Mouse (Mus musculus): ENCODE measurements at regions not wholly inside any gene's neighbourhood (a gene's known extent, or its start where the extent isn't known, plus 50 kb on each side); places are given as distances from the start of the nearest gene placed in this dataset.
A peak's percentile ranks its signal among the peaks of the same experiment; 100 is the strongest.

DNA sequence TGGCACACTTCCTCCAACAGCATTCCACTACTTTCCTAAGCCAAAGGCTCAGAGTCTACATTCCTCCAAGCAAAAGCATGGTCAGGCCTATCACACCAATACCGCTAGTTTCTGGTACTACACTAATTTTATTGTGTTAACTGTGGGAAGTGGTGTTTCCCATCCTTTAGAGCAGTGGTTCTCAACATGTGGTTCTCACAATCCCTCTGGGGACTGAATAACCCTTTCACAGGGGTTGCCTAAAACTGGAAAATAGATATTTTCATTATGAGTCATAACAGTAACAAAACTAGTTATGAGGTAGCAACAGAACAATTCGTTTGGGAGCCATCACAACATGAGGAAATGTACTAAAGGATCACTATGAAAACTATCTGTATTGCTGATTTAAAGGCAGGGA lies 74.2 kb upstream of the Cp start:
- no peak overlapping the region for H3K9ac ChIP-seq
- no peaks in the 10 kb centered on the region for H3K36me3 ChIP-seq (replicated peaks)
- no peaks in the 10 kb centered on the region for H3K9me3 ChIP-seq
- no peak overlapping the region for H3K27ac ChIP-seq
- H3K4me3 ChIP-seq, result no peak overlapping the region
- no peak overlapping the region for H3K4me2 ChIP-seq
- 69% methylated on average over 2 of the region's 2 CpGs for WGBS
- no peaks in the 10 kb centered on the region for H3K4me1 ChIP-seq
- ATAC-seq (replicated peaks), result no peak
- H3K27me3 ChIP-seq (replicated peaks), result no peaks in the 10 kb centered on the region

DNA sequence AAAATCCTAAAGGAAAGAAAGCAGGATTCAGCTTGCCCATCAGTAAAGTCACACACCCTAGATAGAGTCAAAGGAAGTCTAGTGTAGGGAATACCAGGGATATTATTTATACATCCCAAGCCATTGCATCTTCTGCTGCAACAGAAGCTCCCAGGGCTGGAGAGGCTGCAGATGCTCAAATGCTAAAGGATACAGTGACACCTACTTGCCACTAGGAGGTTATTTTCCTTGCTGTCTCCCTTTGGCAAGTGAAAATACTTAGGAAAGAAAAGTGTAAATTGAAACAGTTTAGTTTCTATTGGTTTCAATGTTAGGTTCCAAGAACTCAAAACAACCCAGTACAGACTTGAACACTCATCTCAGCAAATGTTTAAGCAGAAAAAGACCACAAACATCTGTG lies 68.4 kb upstream of the Cp start:
- no peak for ATAC-seq (replicated peaks)
- no peak overlapping the region for H3K9ac ChIP-seq
- H3K4me1 ChIP-seq, result no peaks in the 10 kb centered on the region
- H3K9me3 ChIP-seq, result no peaks in the 10 kb centered on the region
- H3K4me2 ChIP-seq, result no peak overlapping the region
- no peak overlapping the region for H3K27ac ChIP-seq
- no peaks in the 10 kb centered on the region for H3K27me3 ChIP-seq (replicated peaks)
- no peak overlapping the region for H3K4me3 ChIP-seq
- no peaks in the 10 kb centered on the region for H3K36me3 ChIP-seq (replicated peaks)

DNA sequence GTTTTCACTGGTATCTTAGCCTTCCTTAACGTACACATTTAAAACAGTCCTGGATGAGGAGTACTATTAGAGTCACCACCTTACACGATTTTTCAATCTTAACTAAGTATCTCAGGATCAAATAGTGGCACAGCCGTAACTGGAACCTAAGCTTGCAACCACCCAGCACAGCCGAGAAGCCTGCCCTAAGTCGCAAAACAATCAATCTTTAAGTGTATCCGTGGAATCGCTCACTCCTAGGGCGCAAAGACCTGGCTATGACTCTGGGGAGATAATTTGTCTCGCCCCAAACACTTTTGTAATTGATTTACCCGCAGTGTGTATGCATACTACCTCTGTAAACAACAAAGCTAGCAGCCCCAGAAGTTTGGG lies 62.6 kb upstream of the Cp start:
- H3K4me1 ChIP-seq, result peaks cover 25% of the 10 kb centered on the region
- H3K27ac ChIP-seq, result no peak overlapping the region
- WGBS, result 5% methylated on average over 10 of the region's 10 CpGs
- no peak for ATAC-seq (replicated peaks)
- peak overlapping the region; percentile 91 for H3K4me2 ChIP-seq
- H3K9ac ChIP-seq, result 0 out of 2 replicates have a peak overlapping the region, but pooled peaks have one; percentile 12
- H3K9me3 ChIP-seq, result no peaks in the 10 kb centered on the region
- H3K4me3 ChIP-seq, result peak overlapping the region; percentile 88
- H3K36me3 ChIP-seq (replicated peaks), result no peaks in the 10 kb centered on the region; the same call in 1 of the 2 replicates
- no peaks in the 10 kb centered on the region for H3K27me3 ChIP-seq (replicated peaks)

DNA sequence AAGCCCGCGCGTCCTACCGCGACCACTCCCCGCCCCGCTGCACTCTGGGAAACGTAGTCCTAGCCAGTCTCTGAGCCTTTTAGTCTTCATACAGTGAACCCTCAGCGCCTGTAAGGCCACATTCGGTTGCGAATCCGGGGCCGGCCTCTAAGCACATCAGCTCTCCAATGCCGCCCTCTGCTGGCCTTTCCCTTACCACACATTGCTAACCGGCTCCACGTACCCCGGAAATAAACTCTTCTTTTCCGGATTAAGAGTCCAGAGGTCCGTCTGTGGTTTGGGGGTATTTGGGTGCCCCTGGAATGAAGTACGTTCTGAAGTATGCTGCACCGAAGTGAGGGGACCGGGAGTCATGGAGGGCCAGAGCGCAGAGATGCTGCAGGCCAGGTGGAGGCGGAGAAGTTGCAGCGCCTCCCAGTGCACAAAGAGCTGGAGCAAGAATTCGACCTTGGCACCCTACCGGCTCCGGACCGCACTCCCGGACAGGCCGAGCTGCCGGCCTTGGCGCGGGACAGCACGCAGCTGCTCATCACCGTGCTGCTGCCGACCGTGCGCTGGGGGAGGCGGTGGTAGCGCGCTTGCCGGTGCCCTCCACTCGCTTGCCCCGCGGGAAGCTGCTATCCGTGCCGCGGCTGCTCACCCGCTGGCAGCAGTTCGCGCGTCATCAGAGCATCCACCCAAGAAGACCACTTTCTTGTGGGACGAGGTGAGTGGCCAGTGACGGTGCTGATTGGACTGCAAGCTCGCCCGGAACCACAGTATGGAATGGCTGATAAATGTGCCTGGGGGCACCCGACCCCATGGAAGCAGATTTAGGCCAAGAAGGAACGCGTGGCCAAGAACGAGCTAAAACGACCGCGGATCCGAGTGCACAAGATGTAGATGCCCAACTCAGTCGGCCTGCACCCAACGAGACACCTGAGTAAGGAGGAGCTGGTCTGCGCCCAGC lies 62.0 kb upstream of the Cp start:
- H3K9ac ChIP-seq, result peak overlapping the region; percentile 83
- H3K27me3 ChIP-seq (replicated peaks), result no peaks in the 10 kb centered on the region
- H3K36me3 ChIP-seq (replicated peaks), result no peaks in the 10 kb centered on the region; the same call in 1 of the 2 replicates
- under 1% methylated on average over 68 of the region's 68 CpGs for WGBS
- H3K4me3 ChIP-seq, result peak overlapping the region; percentile 88
- H3K4me2 ChIP-seq, result peak overlapping the region; percentile 91
- peaks cover 25% of the 10 kb centered on the region for H3K4me1 ChIP-seq
- H3K9me3 ChIP-seq, result no peaks in the 10 kb centered on the region
- peak overlapping the region; percentile 82 for H3K27ac ChIP-seq
- ATAC-seq (replicated peaks), result peak; percentile 100

DNA sequence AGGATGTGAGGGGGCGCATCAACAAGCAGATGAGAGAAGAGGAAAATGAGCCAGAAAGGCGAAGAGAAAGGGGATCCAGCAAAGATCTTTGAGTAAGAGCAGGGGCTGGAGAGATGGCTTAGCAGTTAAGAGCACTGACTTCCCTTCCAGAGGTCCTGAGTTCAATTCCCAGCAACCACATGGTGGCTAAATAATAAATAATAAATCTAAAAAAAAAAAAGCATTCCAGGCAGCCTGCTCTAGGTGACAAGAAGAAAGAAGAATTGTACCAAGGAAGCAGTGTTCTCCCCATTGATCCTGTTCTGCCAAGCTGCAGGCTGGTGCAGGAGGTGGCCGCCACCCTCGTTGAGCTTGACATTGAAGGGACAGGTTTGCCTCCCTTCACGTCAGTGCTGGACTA lies 61.1 kb upstream of the Cp start:
- peak overlapping the region; percentile 83 for H3K9ac ChIP-seq
- H3K4me3 ChIP-seq, result peak overlapping the region; percentile 88
- peaks cover 25% of the 10 kb centered on the region for H3K4me1 ChIP-seq
- no peaks in the 10 kb centered on the region for H3K27me3 ChIP-seq (replicated peaks)
- 40% methylated on average over 5 of the region's 5 CpGs for WGBS
- H3K9me3 ChIP-seq, result no peaks in the 10 kb centered on the region
- ATAC-seq (replicated peaks), result no peak
- peak overlapping the region; percentile 82 for H3K27ac ChIP-seq
- H3K4me2 ChIP-seq, result peak overlapping the region; percentile 91
- H3K36me3 ChIP-seq (replicated peaks), result no peaks in the 10 kb centered on the region; the same call in 1 of the 2 replicates

DNA sequence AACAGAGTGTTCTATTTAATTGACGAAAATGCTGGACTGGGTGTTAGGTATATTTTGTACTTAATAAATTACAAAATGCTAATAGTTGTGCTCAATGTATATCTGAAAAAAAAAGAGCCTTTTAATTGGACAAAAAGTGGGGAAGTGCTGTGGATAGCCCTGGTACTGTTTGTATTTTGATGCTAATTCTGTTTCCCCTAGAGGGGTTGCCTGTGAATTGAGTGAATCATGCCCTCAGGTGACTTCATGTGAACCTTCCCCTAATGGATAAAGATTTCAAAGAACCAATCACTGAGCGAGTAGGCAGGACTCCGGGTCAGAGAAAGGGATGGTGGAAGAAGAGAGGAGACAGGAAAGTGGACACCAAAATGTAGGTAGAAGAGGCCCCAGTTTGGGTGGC lies 59.7 kb upstream of the Cp start:
- no peak for ATAC-seq (replicated peaks)
- H3K27ac ChIP-seq, result no peak overlapping the region
- no peak overlapping the region for H3K9ac ChIP-seq
- no peaks in the 10 kb centered on the region; the same call in 1 of the 2 replicates for H3K36me3 ChIP-seq (replicated peaks)
- 86% methylated on average over 3 of the region's 3 CpGs for WGBS
- H3K4me2 ChIP-seq, result no peak overlapping the region; the same call in 1 of the 2 replicates
- H3K9me3 ChIP-seq, result no peaks in the 10 kb centered on the region
- no peaks in the 10 kb centered on the region for H3K27me3 ChIP-seq (replicated peaks)
- H3K4me1 ChIP-seq, result peaks cover 25% of the 10 kb centered on the region
- H3K4me3 ChIP-seq, result no peak overlapping the region

DNA sequence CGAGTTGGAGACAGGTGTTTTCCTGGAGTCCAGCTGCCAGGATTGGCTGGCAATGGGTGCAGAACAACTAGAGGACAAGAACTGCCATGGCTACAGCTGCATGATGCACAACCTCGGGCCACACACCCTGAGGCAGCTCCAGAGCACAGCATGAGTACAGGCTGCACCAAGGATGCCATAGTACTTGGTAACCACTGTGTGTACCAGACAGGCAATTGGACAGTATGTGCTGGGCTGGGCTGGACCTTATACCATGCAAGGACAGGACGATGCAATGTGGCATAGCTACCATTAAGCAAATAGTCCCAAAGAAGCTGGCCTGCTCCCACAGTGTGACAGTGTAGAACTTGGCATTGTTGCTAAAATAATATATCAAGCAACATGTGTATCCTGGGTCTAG lies 54.6 kb upstream of the Cp start:
- 87% methylated on average over 3 of the region's 3 CpGs for WGBS
- H3K4me1 ChIP-seq, result peaks cover 6% of the 10 kb centered on the region; the same call in 1 of the 2 replicates
- no peaks in the 10 kb centered on the region for H3K27me3 ChIP-seq (replicated peaks)
- no peaks in the 10 kb centered on the region; the same call in 1 of the 2 replicates for H3K36me3 ChIP-seq (replicated peaks)
- ATAC-seq (replicated peaks), result no peak
- H3K4me3 ChIP-seq, result no peak overlapping the region
- H3K9me3 ChIP-seq, result no peaks in the 10 kb centered on the region
- no peak overlapping the region for H3K27ac ChIP-seq
- H3K4me2 ChIP-seq, result no peak overlapping the region
- no peak overlapping the region for H3K9ac ChIP-seq

DNA sequence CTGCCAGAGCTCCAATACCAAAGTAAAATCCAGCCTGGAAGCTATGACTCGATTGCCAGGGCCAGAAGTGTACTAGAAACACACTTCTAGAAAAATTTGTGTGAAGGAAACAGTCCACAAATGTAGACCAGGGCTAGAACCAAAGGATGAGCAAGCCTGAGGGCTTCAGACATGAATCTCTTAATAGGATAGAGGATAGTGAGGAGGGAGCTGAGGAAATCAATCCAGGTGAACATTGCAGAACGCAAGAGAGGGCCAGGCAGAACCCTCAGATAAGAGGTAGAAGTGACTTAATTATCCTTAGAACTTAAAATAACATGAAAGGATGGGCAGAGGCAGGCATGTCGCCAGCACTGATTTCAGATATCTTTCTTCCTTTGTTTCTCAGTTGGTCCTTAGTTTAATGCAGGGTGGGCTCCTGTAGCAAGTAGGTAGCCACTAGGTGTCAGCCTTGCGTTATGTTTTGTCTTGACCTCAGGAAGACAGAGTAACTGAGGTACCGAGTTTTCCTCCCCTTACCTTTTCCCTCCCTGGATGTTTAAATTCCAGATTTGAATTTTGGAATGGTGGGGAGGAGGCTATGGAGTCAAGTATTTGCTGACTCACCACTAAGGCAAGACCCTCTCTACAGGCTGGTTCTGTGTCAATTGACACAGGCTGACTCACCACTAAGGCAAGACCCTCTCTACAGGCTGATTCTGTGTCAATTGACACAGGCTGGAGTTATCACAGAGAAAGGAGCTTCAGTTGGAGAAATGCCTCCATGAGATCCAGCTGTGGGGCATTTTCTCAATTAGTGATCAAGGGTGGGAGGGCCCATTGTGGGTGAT lies 52.2 kb upstream of the Cp start:
- H3K9ac ChIP-seq, result no peak overlapping the region
- H3K4me2 ChIP-seq, result no peak overlapping the region
- 29% methylated on average over 5 of the region's 5 CpGs for WGBS
- H3K4me1 ChIP-seq, result no peaks in the 10 kb centered on the region
- H3K4me3 ChIP-seq, result no peak overlapping the region
- no peak overlapping the region for H3K27ac ChIP-seq
- no peaks in the 10 kb centered on the region for H3K27me3 ChIP-seq (replicated peaks)
- H3K36me3 ChIP-seq (replicated peaks), result no peaks in the 10 kb centered on the region
- peak; percentile 92 for ATAC-seq (replicated peaks)
- no peaks in the 10 kb centered on the region for H3K9me3 ChIP-seq

Data from midbrain, embryonic 15.5 days (tissue).